Mouse (Mus musculus) cortical plate, adult 2 months (tissue): ENCODE data around the gene Aida.

Source experiments
- CTCF ChIP-seq: fragments of 200-500 bp; IDR thresholded peaks from 2 replicates; pipeline ENCODE4 v1.5.1; 2011; ENCODE audit warnings: mild to moderate bottlenecking, control low read depth, low read length; ENCODE audit not compliant: insufficient read depth; ENCODE audit errors: extremely low read depth
- POLR2A ChIP-seq: fragments of 200-500 bp; IDR thresholded peaks from 2 replicates; pipeline ENCODE4 v1.6.1; 2011; ENCODE audit warnings: mild to moderate bottlenecking, low read length, control low read depth; ENCODE audit not compliant: insufficient read depth; ENCODE audit errors: extremely low read depth

DNA sequence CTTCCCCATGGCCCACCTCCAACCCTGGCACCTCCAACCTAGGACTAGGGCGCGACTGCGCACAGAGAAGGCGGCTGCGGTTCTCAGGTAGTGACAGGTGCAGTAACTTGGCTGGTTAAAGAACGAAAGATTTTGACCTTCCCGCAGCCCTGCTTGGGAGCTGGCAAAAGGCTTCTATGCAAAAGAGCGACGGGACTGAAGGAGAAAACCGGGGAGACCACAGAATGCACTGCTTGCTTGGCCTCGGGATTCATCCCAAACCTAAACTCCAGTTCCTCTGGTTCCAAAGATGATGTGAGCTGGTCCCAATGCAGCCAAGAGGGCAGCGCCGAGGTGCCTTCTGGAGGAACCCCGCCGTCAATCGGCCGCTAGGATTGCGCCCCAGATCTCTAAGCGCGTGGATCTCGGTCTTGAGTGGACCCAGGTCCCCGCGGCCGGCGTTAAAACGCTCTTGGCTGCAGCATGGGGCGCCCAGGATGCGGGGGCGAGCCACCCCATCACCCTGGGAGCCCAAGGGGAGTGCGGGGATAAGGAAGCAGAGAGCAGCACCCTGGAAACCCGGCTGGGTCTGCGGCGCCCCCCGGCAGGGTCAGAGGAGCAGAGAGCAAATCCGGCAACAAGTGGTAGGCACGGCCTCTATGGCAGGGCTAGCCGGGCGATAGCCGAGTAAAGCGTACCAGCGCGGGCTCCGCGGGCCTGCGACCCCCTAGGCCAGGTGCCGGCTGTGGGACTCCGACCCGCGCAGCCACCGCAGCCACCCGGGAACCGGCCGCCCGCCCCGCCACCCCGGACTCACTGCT lies 72.4 kb downstream of the Aida start:
- TF ChIP-seq CTCF (no peak), POLR2A (no peak)
